Mouse (Mus musculus) spleen, postnatal 10 days (tissue): Measurements from ENCODE around the gene Kmt5b.

Experiments
- DNase-seq, 2 experiments: peaks; one replicate each; pipeline ENCODE4 v3.0.0; 2021 to 2022; ENCODE audit warnings: low spot score in 2 of 2

The Kmt5b gene

DNA sequence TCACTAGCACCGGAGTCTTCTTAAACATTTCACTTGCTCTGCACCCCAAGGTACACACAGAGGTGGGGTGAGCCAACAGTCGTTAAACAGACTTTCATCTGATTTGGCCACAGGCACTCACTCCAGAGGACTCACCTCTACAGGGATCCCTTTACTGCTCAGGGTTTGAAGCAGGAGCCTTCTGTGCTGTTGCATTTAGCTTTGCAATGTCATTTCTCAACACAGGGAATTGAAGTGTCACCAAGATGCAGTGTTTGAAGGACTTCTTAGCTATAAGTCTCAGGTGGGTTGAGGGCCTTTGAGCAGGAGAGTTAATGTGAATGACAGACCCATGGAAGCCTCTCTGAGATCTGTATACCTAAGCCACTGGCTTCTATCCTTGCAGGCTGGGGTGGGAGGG is 76.4 kb downstream of the Kmt5b start:
- DNase-seq: no peak

DNA sequence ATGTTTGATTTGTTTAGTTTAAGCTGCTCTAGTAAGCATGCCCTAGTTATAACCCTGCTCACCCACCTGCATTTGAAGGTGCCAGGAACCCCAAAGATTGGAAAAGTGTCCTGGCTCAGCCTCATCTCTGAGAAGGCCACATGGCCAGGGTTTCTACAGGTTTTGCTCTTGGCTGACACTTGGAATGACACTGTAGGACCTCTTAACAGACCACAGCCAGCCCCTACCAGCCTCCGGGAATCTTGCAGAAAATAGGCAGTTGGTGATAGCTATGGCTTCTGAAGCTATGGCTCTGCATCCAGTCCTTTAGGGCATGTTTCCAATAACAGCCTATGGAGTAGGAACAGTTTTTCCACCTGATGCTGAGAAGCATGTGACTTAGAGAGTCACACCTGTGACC is 77.6 kb downstream of the Kmt5b start:
- DNase-seq: no peak

GRCm38 (mm10) chr19:3845339-3845738 is 78.1 kb downstream of the Kmt5b start:
- no peak for DNase-seq

DNA sequence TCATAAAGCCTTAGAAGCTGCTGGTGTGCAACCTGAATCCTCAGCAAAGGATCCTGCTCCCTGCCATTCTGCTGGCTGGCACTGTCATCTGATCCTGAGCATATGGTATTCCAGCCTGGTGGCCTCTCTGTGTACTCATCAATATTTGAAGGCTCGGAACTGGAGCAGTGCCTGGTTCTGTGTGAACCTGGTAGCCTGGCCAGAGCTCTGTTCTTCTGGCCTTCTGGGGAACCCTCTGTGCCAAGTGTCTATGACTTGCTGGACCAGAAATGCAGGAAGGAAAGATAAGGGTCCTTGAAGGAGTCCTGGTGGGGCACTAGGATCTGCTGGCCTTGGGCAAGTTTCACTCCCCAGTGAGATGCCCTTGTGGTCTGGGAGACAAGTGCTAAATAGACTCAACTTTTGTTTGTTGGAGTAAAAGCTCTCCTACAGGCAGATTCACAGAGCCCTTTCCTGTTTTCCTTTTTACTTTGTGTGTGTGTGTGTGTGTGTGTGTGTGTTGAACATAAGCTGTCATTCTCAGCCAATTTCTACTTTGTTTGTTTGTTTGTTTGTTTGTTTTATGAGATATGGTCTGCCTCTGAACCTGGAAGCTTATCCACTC is 78.7 kb downstream of the Kmt5b start:
- no peak for DNase-seq

- no peak for DNase-seq
These were observed 79.7 kb downstream of the Kmt5b start for GRCm38 (mm10) chr19:3846676-3847604.

DNA sequence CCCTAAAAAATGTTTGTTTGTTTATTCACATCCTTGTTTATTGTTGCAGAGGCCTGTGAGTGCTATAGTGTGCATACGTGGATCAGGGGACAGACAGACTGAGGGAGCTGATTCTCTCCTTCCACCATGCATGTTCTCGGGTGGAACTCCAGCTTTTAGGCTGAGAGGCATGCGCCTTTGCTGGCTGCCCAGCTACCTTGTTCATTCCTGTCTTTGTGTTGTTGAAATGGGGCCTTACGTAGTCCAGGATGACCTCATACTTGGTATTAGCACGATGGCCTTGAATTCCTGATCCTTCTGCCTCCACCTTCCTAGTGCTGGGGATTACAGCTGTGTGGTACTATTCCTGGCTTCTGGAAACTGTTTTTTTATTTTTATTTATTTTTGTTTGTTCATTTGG is 80.5 kb downstream of the Kmt5b start:
- DNase-seq: no peak

DNA sequence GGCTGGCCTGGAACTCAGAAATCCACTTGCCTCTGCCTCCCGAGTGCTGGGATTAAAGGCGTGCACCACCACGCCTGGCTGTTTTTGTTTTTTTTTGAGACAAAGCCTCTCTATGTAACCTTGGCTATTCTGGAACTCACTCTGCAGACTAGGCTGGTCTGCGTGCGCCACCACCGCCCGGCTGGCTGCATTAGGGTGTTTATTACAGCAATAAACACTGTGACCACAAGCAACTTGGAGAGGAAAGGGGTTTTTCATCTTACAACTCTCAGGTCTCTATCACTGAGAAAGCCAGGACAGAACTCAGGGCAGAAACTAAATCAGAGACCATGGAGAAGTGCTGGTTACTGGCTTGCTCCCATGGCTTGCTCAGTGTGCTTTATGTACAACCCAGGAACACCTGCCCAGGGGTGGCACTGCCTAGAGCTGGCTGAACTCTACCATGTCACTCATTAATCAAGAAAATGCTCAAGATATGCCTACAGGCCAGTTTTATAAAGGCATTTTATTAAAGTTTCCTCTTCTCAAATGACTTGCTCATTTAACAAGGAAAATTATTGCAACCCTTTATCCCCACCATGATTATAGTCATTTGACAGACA is 81.1 kb downstream of the Kmt5b start:
- no peak for DNase-seq

- no peak for DNase-seq
These were observed 82.0 kb downstream of the Kmt5b start for GRCm38 (mm10) chr19:3849251-3849650.

GRCm38 (mm10) chr19:3850076-3850475 is 82.9 kb downstream of the Kmt5b start:
- DNase-seq: no peak

DNA sequence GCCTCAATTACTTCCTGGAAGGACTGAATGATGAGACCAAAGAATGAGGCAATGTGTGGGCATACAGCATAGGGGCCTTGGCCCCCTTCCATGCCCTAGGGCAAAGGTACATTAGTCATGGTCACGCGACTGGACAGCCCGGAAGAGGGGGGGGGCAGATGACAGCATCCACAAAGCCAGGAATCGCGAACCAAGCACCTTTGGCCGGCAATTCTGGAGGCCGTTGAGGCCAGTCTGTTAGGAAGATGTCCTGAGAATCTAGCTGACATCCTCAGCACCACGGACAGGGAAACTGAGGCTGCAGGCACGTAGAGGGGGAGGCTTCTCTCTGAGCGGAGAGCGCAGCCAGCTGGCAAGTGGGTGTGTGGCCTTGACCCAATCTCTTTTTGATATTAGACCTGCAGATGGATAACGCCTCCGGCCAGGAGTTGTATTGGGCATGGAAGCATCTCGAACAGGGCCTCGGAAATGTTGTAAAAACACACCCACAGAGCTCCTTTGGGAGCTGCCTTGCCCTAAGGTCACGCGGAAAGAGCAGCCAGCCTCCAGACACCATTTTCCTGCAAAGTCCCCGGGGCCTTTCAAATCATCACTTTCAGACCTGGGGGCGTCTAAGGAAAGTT is 83.7 kb downstream of the Kmt5b start:
- DNase-seq: peak; percentile 25 to 40

- peak; percentile 90 to 96 for DNase-seq
These were observed 84.3 kb downstream of the Kmt5b start, which contains the start of gene Chka for GRCm38 (mm10) chr19:3851502-3851962. Gene Chka, plus strand, starts transcription at chr19:3851773.

DNA sequence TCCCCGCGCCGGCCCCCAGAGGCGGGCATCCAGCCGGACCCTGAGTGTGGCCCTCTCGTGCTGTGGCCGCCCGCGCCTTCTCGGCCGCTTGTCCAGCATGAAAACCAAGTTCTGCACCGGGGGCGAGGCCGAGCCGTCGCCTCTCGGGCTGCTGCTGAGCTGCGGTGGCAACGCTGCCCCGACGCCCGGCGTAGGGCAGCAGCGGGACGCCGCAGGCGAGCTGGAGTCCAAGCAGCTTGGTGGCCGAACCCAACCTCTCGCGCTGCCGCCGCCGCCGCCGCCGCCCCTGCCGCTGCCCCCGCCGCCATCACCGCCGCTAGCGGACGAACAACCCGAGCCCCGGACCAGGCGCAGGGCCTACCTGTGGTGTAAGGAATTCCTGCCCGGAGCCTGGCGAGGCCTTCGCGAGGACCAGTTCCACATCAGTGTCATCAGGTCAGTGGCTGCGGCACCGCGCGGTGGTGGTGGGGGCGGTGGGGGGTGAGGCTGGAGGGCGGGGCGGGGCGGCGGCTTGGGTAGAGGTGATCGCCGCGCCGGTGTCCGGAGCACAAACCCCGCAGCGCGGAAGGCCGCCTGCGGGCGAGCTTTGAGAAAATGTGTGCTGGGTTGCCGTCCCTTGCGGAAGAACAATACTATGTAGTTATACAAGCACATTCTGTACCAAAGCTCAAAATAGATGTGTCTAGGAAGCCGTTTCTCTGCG is 84.9 kb downstream of the Kmt5b start:
- DNase-seq: peak; percentile 66 to 68

- DNase-seq: no peak
These were observed 85.9 kb downstream of the Kmt5b start for GRCm38 (mm10) chr19:3853121-3853520.

- DNase-seq: no peak
These were observed 86.7 kb downstream of the Kmt5b start for GRCm38 (mm10) chr19:3853891-3854290.

DNA sequence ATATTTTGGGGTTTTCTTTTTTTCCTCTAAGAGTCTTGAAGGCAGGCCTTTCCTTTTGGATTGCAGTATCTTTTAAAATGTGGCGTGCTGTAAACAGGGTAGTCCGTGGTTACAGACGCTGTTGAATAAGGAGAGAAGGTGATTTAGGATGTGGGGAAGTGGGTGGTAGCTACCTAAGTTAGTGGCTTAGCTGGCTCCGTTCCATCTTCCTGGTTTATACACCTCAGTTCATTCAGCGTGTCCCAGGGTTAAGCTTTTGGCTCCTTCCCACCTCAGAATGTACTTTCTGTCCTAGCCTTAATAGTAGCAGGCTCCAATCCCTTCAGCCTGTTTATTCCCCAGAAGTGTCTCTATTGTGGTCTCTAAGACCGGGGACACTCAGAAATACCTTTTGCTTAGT is 87.9 kb downstream of the Kmt5b start:
- no peak for DNase-seq

DNA sequence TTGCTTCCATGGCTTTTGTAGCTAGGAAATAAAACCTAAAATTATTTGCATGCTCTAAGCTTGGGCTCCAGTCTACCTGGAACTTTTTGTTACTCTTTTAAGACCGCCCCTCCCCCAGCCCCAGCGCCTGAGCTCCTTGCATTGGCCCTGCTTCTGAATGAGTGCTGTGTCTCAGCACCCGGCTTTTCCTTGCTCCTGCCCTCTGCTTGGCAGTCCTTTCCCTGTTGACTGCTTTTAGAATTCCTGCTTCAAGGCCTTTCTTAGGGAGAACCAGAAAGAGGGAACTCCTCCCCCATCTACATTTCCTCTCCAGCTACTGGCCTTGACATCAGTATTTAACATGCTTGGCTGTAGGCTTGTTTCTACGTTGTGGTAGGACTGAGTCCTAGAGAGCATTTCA is 88.4 kb downstream of the Kmt5b start:
- no peak for DNase-seq

DNA sequence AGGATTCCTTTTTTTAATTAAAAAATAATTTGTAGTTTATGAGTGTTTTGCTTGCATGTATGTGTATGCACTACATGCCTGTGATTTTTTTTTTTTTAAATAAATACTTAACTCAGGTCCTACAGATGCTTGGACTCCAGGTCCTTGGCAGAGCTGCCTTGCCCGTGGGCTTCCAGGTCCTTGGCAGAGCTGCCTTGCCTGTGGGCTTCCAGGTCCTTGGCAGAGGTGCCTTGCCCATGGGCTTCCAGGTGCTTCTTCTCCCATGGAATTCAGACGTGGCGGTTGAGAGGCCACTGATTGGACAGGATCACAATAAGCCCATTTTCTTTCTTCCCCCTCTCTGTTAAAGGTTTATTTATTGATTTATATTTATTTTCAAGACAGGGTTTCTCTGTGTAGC is 90.0 kb downstream of the Kmt5b start:
- no peak for DNase-seq

- DNase-seq: no peak
These were observed 95.5 kb downstream of the Kmt5b start for GRCm38 (mm10) chr19:3862713-3863112.

GRCm38 (mm10) chr19:3864960-3865359 is 97.7 kb downstream of the Kmt5b start:
- peak in 1 of 2 experiments; percentile 36 for DNase-seq
